Mouse (Mus musculus) mouse trophoblast stem cell (cell line): ENCODE measurements around the gene Egfl8.

Experiments used
- in situ Hi-C, 2 experiments: fragments of 300-500 bp; cut with MseI, MboI; formaldehyde crosslinking; loops; 2 replicates in 1 of 2; 3 replicates in 1 of 2; pipeline ENCODE4 v1.15.1; 2025

Gene Egfl8

DNA sequence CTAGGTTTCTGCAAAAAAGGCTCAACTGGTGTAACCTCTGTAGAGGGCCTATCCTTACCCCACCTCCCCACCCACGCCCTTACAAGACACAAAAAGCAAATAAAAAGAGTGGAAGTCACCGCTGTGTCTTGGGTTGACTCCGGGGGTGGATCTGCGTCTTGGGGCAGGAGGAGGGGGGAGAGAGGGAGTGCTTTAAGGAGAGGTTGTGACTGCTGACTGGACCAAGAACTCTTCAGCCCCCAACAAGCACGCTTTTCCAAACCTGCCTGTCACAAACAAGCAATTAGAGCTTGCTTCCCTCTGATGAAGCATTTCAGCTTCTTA, 12.8 kb upstream of the Egfl8 start:
- in situ Hi-C loops: no loop called here

GRCm38 (mm10) chr17:34627943-34628643, 12.3 kb upstream of the Egfl8 start, which contains the start of gene Ppt2:
Gene Ppt2, minus strand, starts transcription at chr17:34628510.
- in situ Hi-C loops: no loop called here

DNA sequence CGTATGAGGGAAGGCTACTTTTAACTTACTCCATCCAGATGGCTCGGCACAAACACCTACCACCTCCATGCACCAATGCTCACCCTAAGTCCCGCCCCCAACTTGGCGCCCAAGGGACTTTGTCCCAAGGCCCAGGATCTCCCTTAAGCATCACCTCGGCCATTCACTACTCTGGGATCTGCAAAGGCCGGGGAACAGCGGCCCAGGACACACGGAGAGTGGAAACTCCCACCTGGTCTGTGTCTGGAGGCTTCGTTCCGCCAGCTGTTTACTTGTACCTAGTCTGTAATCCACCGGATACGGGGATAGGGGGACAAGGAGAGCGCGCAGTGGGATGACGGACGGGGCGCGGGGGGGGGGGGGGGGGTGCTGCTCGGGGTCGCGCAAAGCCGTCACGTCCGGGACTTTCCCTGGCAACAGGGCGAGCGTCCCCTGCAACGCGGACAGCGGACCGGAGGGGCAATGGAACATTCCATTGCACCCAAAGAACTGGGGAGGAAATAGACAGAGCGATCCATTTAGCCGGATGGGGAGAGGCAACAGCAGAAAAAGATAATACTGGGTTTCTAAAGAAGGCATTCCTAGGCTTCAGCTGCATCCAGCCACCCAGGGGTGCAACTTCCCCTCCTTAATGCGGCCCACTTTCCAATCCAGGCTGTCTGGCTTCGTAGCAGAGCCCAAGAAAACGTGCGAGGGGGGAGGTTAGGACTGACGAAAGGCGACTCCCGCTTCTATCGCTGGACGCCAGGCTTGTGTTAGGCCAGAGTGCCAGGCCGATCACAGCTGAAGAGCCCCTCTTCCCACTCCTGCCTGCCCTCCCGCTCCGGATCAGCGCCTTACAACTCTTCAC, 11.5 kb upstream of the Egfl8 start:
- in situ Hi-C loops: no loop called here

DNA sequence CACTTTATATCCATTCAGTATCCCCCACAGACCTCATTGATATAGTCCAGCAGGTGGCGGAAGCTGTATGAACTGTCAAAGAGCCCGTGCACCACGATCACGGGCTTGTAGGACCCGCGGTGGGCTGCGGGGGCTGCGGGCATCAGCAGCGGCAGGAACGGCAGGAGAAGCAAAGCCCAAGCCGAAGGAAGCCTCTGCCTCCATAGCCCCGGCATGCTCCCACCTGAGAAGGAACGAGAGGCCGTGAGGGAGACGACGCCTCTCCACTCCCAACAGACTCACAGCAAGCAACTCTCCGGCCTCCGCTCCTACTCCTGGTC, 11.0 kb upstream of the Egfl8 start:
- in situ Hi-C loops: no loop called here

DNA sequence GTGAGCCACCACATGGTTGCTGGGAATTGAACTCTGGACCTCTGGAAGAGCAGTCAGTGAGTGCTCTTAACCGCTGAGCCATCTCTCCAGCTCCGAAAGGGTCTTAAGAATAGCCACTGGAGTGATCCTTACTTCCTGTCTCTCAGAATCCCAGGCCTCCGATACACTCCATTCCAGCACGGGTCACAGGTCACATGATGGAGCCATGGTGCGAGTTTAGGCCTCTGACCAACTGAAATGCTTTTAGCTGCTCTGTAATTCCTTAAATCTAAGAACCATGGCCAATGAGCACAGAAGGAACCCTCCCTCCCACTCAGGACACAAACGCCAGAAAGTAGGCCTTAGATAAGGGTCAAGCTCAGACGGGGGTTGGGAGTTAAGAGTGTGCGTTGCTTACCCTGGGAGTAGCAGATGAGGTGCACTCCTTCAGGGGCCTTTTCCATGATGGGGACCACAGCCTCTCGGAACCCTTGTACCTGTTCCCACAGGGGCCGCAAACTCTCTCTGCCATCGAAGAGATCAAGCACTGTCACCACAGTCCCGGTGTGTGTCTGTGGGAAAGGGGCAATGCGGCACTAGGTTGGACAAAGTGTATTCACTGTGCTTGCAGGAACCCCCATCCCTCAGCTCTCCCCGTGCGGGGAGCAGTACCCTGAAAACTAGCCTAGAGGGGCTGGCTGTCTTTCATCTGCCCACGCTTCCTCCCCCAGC, 10.4 kb upstream of the Egfl8 start:
- in situ Hi-C loops: no loop called here

- in situ Hi-C loops: no loop called here
Measured at GRCm38 (mm10) chr17:34624981-34625380, 9.2 kb upstream of the Egfl8 start.

DNA sequence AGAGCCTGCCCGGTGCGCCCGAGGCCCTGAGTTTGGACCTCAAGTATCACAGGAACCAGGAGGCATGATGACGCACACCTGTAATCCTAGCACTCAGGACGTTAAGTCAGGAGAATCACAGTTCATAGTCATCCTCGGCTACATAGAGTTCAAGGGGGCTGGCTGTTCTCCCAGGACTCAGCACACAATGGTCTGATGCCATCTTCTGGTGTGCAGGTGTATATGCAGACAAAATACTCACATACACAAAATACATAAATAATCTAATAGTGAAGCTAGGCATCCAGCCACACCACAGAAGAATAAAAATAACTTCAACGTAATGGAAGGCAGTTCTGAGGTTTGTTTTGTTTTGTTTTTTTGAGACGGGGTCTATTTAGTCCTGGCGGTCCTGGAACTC, 7.4 kb upstream of the Egfl8 start:
- in situ Hi-C loops: no loop called here

DNA sequence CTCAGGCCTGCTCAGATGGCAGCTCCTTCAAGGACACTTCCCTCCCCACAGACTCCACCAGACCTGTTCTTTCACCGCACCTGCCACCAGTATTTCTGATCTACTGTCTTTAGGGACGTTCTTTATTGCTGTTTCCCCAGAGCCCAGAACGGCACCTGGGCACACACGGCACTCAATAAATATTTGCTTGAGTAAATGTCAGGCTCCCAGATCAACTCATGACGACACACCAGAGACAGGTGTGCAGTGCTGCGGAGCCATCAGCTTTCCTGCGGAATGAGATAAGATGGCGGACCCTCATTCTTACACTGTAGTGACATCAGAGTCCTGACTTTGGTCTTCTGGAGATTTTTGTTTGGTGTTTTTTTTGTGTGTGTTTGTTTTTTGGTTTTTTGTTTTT, 5.2 kb upstream of the Egfl8 start:
- in situ Hi-C loops: no loop called here

- in situ Hi-C loops: no loop called here
Measured at GRCm38 (mm10) chr17:34618999-34619398, 3.2 kb upstream of the Egfl8 start.

DNA sequence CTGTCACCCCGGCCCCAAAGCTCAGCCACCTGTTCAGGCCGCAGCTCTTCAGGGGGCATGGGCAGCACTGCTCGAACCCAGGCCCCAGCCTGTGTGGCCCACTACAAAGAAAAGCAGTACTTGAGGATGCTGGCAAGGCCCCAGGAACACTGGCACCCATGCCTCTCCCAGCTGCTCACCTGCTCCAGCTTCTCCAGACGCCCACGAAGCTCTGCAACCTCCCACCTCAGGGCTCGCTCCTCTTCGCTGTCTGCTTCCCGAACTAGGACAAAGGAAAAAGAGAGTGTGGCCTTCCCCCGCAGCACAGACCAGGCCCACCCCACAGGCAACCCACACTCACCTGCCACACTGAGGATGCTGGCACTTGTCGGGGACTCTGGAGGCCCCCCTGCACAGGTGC, 1.9 kb downstream of the Egfl8 start:
- in situ Hi-C loops: loop anchor here in 1 of 2 experiments (5.0 kb wide), 1 partner anchor 37 kb away; no protein-coding TSS in a partner anchor

DNA sequence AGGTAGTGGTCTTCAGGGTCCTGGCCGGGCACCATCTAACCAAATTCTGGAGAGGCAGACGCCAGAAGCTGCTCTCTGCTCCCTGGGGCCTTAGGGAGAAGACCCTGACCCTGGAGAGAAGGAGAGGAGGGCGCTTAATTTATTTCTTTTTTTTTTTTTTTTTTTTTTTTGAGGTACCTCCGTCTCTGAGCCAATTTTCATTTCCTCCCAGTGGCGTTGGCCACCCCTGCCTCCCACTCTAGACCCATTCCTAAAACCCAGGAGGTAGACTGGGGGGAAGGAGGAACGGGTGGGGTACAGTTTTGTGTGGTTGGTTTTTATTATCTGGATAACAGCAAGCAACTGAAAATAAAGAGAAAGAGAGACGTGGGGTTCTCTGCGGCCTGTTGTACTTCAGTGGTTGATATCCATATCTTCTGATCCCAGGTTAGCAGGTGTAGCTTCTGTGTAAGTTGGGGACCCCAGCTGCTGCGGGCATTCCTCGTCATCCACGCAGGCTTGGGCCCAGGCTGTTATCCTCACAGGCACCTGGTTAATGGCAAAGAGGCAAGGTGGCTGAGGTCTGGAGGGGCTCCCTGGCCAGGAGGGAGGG, 2.6 kb downstream of the Egfl8 start:
- in situ Hi-C loops: loop anchor here in 1 of 2 experiments (5.0 kb wide), 1 partner anchor 36 kb away; no protein-coding TSS in a partner anchor

- in situ Hi-C loops: loop anchor here in 1 of 2 experiments (5.0 kb wide), 1 partner anchor 34 kb away; no protein-coding TSS in a partner anchor
Measured at GRCm38 (mm10) chr17:34611050-34611449, 4.7 kb downstream of the Egfl8 start.

DNA sequence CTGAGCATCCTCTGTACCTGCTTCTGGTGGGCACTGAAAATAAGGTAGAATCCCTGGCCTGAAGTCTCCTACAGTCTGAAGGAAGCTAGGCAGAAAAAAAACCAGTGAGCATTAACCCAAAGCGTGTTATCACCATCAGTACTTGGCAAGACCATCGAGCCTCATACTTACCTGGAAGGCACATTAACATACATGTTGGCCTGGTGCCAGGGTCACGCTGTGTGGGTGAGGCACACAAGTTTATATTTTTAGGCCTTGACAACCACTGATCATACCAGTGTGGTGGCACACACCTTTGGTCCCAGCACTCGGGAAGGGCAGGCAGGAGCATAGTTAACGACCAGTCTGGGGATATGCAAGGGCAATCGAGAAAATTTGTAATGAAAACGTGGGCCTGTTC, 7.8 kb downstream of the Egfl8 start:
- in situ Hi-C loops: no loop called here

GRCm38 (mm10) chr17:34606186-34607039, 9.4 kb downstream of the Egfl8 start:
- in situ Hi-C loops: no loop called here

DNA sequence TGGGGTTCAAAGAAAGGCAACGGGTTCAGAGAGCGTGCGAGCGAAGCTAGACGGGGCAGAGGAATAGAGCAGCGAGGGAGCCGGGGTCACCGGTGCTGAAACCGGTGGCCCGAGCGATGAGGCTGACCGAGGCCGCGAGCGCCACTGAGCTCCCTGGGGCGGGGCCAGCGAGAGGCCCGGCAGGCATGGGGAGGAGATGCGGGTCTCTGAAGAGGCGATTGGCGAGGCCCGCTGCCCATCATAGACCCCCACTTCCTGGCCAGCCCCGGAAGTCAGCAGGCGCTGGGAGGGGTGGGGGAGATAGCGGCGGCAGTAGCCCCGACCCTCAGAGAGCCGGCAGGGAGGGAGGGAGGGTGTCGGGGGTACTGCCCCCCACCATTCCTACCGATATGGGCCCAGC, 10.2 kb downstream of the Egfl8 start:
- in situ Hi-C loops: no loop called here

DNA sequence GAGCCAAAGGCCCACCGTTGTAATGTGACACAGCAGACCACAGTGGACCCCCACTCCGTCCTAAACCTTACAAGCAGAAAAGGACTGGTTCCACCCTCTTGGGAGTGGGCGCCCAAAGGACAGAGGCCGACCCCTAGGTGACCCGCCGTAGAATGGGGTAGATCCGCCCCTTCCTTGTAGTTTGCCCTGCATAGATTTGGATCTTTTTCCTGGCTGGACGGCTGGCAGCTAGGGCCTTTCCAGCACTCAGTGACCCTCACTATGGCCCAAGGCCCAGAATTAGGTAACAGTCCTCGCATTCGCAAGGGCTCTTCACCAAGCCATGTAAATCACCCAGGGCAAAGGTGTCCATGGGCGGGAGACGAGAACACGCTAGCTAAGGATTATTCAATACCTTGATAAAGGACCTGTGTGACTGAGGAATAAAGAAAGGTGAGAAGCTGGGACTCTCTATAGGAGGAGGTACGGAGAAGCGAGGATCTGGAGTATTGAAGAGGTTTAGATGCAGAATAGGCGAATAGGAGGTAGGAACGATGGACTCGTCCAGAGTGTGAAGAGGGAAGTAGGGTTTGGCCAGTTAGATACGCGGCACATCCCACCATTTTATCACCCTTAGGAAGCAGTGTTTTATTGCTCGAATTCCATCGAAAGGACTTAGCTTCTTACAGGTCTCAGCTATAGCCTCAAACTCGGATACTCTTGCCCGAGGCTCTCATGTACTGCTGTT, 11.1 kb downstream of the Egfl8 start:
- in situ Hi-C loops: no loop called here

DNA sequence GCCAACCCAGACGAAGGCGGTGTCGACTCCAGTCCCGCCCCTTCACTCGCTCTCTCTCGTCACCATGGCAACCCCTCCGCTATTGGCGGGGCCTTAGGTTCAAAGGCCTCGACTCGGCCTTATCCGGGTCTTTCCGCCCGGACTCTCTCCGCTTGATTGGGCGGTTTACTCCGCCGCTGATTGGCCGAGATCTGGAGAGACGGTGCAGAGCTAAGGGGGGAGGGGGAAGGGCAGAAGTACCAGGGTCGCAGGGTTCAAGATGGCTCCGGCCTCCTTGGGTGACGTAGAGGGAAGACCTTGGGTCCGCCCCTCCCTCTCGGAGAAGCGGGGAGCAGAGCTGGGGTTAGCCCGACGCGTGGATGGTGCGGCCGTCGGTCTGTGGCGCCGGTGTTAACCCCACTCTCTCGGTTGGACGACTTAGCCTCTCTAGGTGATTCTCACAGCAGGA, 11.7 kb downstream of the Egfl8 start, which contains the start of gene Agpat1:
Gene Agpat1 (plus strand): TSS at position 202 of the 448 bp plus-strand sequence.
- in situ Hi-C loops: no loop called here

DNA sequence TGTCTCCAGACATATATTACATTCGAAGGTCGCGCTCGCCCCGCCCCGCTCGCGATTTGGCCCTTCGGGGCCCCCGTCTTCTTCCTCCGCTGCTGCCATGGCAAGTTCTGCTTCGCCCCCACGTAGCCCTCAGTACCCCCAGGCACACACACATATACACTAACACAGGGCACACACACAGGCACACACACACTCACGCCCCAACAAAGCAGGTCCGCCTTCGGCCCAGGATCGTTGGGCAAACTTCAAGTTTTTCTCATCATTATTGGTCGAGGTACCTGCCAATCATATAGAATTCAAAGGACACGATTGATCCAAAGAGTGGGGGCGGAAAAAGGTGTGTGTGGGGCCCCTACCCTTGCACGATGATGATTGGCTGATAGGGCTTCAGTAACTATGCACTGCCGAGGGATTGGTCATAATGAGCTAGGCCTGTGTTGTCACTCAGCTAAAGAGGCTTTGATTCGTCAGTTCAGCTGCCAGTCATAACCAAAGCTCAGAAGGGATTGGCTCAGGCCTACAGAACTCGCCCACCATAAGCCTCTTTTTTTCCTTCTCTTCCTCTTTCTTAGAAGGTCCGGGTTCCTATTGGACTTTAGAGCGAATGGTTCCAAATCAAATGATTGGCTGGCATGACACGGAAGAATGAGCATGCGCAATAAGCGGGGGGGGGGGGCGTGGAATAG, 12.3 kb downstream of the Egfl8 start, which contains the start of gene Rnf5:
Gene Rnf5 (minus strand): TSS at position 316 of the 686 bp plus-strand sequence.
- in situ Hi-C loops: no loop called here

DNA sequence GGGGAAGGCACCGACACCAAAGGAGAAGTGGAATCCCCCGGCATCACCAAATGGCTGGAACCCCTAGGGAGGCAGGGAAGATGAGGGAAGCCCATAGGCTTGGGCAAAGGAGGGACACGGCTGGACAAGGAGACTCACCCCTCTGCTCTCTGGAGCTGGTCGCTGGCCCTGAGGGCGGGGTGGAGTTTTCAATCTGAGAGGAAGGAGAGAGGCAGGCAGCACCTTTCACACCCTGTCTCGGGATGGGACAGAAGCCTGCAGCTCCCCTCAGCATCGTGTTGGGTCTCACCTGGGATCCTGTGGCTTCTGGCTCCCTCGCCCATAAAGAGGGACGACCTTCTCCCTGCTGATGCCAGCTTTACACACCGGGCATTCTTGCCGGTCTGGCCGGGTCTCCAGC, 14.0 kb downstream of the Egfl8 start:
- in situ Hi-C loops: no loop called here

DNA sequence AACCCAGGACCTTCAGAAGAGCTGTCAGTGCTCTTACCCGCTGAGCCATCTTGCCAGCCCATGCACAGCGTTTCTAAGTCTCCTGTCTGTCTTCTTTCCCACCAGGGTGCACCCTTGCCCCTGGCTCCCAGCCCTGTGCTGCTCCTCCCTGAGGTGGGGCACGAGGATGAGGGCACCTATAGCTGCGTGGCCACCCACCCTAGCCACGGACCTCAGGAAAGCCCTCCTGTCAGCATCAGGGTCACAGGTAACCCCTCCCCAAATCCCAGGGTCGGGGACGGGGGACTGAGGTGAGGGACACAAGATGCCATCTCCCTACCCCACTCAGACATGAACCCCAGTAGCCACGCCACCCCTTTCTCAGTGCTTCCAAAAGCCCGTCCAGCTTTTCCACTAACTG, 15.9 kb downstream of the Egfl8 start:
- in situ Hi-C loops: no loop called here
